Mouse (Mus musculus) stomach, postnatal 0 days (tissue): ENCODE measurements around the gene St8sia2. TPM values are rescaled to one million over a fixed set of nuclear protein-coding genes. Genes with fewer than 3 reads are reported as not detected.

ENCODE experiments used
- ATAC-seq: fragments of 200-750 bp; cut with Nextera tagmentation; 2 replicates; pipeline ENCODE4 v1.8.0; 2017; ENCODE audit not compliant: low FRiP score, low TSS enrichment
- DNase-seq: peaks from one replicate; pipeline ENCODE4 v3.0.0-alpha.2; 2016; ENCODE audit warnings: low spot score
- H3K27ac ChIP-seq: fragments of 300-500 bp; sonication (generic); replicated peaks from 2 replicates; pipeline ENCODE4 v1.5.1; 2014; ENCODE audit warnings: mild to moderate bottlenecking, control low read depth
- H3K27me3 ChIP-seq: fragments of 300-500 bp; sonication (generic); 2 replicates; pipeline ENCODE4 v1.6.1; 2014; ENCODE audit warnings: low read length; ENCODE audit not compliant: control insufficient read depth, insufficient read depth
- H3K36me3 ChIP-seq: fragments of 300-500 bp; sonication (generic); 2 replicates; pipeline ENCODE4 v1.6.1; 2014; ENCODE audit warnings: low read length, mixed read lengths; ENCODE audit not compliant: control insufficient read depth, insufficient read depth
- H3K4me1 ChIP-seq: fragments of 300-500 bp; sonication (generic); replicated peaks from 2 replicates; pipeline ENCODE4 v1.6.1; 2014; ENCODE audit warnings: antibody characterized with exemption; ENCODE audit not compliant: control insufficient read depth, insufficient read depth
- H3K4me2 ChIP-seq: fragments of 300-500 bp; sonication (generic); replicated peaks from 2 replicates; pipeline ENCODE4 v1.6.1; 2014; ENCODE audit warnings: low read depth, mild to moderate bottlenecking, control low read depth, moderate library complexity
- H3K4me3 ChIP-seq: fragments of 300-500 bp; sonication (generic); 2 replicates; pipeline ENCODE4 v1.5.1; 2014; ENCODE audit warnings: low read depth, low read length, control low read depth
- H3K9ac ChIP-seq: fragments of 300-500 bp; sonication (generic); 2 replicates; pipeline ENCODE4 v1.6.1; 2014; ENCODE audit warnings: mild to moderate bottlenecking, low read length, control low read depth, mixed read lengths
- H3K9me3 ChIP-seq: fragments of 300-500 bp; sonication (generic); 2 replicates; pipeline ENCODE4 v1.6.1; 2016; ENCODE audit warnings: low read length; ENCODE audit not compliant: control insufficient read depth
- CTCF ChIP-seq: IDR thresholded peaks from 2 replicates; pipeline ENCODE4 v1.5.1; 2016; ENCODE audit warnings: antibody characterized with exemption, low read depth, mild to moderate bottlenecking, moderate library complexity
- EP300 ChIP-seq: optimal IDR thresholded peaks from 2 replicates; pipeline ENCODE3; 2016; ENCODE audit warnings: antibody characterized with exemption
- WGBS: fragments of 180-500 bp; shearing (Covaris S2); extraction: QIAGEN DNeasy Blood & Tissue Kit; methylation state at CpG from one replicate; pipeline ENCODE4 v1.1.7; 2014; 5-methylcytosine and 5-hydroxymethylcytosine counted together
- polyA plus RNA-seq: library from polyadenylated mRNA; unstranded; fragments of >200 nt; fragmentation: Nextera tagmentation; extraction: Ambion mirVana; gene quantifications from 2 replicates; pipeline ENCODE4 v1.2.1, GENCODE M21; 2015

St8sia2 gene
- polyA plus RNA-seq, 1 experiment from 2014 or later = 1.0 TPM

DNA sequence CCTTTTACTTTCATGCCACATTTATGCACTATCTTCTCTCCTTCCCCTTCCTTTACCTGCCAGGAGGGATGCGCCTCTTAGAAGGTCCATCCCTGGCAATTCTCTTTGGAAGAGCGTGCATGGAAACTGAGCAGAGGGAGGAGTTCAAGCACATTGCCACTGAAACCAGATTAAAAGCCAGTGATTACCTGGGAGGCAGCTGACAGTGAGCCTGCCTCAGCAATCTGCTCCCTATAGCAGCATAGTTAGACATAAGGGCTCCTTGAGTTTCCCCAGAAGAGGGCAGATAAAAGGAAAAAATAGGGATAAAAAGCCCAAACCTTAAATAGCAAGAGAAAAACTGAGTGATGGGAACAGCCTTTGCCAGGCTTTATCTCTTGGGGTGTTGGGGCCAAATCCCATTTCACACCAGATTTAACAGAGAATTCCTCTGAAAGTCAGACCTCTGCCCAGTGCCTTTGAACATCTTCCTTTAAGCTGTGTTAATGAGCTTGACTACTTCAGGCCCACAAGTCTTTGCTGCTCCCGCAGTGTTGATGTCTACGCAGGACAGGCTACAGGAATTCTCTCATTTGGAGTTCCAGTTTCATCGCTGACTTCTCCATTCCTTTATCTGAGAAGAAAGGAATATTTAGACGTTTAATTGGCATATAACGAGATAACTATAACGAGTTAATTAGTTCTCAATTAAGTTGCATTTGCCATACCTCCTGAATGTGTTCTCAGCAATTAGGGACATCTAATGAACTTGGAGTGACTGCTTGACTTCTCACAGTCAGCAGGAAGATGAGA is 31.9 kb upstream of the St8sia2 start:
- Histone ChIP-seq H3K4me1 (no peaks in the 10 kb centered on the region), H3K9me3 (no peaks in the 10 kb centered on the region), H3K27ac (no peak overlapping the region), H3K4me2 (no peak overlapping the region), H3K36me3 (no peaks in the 10 kb centered on the region), H3K9ac (no peak overlapping the region), H3K27me3 (no peaks in the 10 kb centered on the region), H3K4me3 (no peak overlapping the region)
- 82% methylated on average over 8 of the region's 8 CpGs for WGBS
- ATAC-seq = no peak
- TF ChIP-seq CTCF (no peak), EP300 (no peak)
- no peak for DNase-seq

DNA sequence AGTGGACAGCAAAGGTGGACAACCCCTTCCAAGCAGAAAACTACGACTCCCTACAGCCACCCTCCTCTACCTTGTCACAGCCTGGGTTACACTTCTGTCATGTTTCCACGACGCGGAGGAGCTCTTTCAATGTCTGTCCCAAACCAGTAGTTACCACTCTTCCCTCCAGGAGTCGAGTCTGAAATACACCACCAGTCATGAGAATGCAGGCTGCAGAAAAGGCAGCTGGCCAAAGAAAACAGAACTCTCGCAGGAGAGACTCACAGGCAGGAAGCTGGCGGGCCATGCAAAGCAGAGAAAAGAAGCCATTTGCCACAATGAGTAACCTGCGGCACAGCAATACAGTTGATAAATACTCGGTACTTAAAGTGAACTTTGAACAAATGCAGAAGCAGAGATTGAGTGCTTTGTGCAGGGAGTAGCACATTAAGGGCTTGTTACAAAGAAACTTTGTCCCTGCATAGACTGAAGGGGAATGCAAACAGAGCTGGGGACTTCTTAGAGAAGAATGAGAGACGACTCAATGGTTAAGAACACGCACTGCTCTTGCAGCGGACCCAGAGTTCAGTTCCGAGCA is 30.2 kb upstream of the St8sia2 start:
- Histone ChIP-seq H3K4me2 (no peak overlapping the region), H3K9ac (no peak overlapping the region), H3K4me3 (no peak overlapping the region), H3K36me3 (no peaks in the 10 kb centered on the region), H3K9me3 (no peaks in the 10 kb centered on the region), H3K27me3 (no peaks in the 10 kb centered on the region), H3K27ac (no peak overlapping the region), H3K4me1 (no peaks in the 10 kb centered on the region)
- DNase-seq = peak; percentile 51
- ATAC-seq = no peak
- TF ChIP-seq EP300 (no peak), CTCF (no peak)
- WGBS = 40% methylated on average over 13 of the region's 13 CpGs

DNA sequence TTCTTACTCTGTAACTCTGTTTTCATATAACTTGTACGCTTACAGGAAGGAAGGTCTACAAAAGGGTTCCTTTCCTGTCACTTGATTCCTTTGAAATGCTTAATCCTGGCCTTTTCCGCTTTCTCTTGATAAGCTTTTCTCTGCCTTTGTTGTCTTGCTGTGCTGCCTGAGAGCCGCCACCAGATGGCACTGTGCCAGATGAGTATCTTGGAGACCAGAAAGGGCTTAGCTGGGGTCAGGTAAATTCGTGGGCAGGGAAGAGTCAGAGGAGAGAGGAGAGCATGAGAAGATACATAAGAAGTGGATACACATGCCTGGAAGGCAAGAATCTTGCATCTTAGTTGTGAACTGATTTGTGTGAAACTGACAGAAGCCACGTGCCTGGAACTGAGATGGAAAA is 11.5 kb upstream of the St8sia2 start:
- ATAC-seq (no peak), DNase-seq (peak; percentile 66)
- H3K9ac ChIP-seq = no peak overlapping the region
- 25% methylated on average over 5 of the region's 5 CpGs for WGBS
- H3K27me3 ChIP-seq = no peaks in the 10 kb centered on the region
- H3K4me2 ChIP-seq = no peak overlapping the region
- no peaks in the 10 kb centered on the region for H3K36me3 ChIP-seq
- H3K4me1 ChIP-seq = no peaks in the 10 kb centered on the region
- peak; percentile 87 for TF ChIP-seq CTCF
- TF ChIP-seq EP300 = no peak
- no peak overlapping the region for H3K27ac ChIP-seq
- no peak overlapping the region for H3K4me3 ChIP-seq
- no peaks in the 10 kb centered on the region for H3K9me3 ChIP-seq

- Histone ChIP-seq H3K4me1 (no peaks in the 10 kb centered on the region), H3K27ac (no peak overlapping the region), H3K9me3 (no peaks in the 10 kb centered on the region), H3K4me3 (no peak overlapping the region), H3K9ac (no peak overlapping the region), H3K4me2 (no peak overlapping the region), H3K27me3 (no peaks in the 10 kb centered on the region), H3K36me3 (no peaks in the 10 kb centered on the region)
- ATAC-seq (no peak), DNase-seq (no peak)
- no peak for TF ChIP-seq EP300
- TF ChIP-seq CTCF = no peak
- WGBS = 62% methylated on average over 3 of the region's 3 CpGs
Observed at GRCm38 (mm10) chr7:74024171-74024570, 10.7 kb upstream of the St8sia2 start.

GRCm38 (mm10) chr7:74022571-74022970 is 9.1 kb upstream of the St8sia2 start:
- no peak for DNase-seq
- TF ChIP-seq CTCF = no peak
- no peak for TF ChIP-seq EP300

DNA sequence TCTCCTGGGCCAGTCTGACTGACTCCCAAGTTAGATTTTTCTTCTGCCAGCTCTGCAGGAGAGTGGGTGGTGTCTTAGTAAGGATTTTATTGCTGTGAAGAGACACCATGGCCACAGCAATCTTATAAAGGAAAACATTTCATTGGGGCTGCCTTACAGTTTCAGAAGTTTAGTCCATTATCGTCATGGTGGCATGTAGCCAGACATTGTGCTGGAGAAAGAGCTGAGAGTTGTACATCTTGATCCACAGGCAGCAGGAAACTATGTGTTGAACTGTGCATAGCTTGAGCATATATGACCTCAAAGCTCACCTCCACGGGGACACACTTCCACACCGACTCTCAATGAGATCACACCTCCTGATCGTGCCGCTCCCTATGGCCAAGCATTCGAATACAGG is 8.3 kb upstream of the St8sia2 start:
- ATAC-seq (no peak), DNase-seq (no peak)
- H3K27ac ChIP-seq = no peak overlapping the region
- 83% methylated on average over 6 of the region's 6 CpGs for WGBS
- no peak overlapping the region for H3K4me3 ChIP-seq
- no peaks in the 10 kb centered on the region for H3K27me3 ChIP-seq
- no peak overlapping the region for H3K4me2 ChIP-seq
- no peaks in the 10 kb centered on the region for H3K4me1 ChIP-seq
- TF ChIP-seq CTCF (no peak), EP300 (no peak)
- H3K9ac ChIP-seq = no peak overlapping the region
- H3K9me3 ChIP-seq = no peaks in the 10 kb centered on the region
- H3K36me3 ChIP-seq = no peaks in the 10 kb centered on the region

More at GRCm38 (mm10) chr7:74022571-74022970, 9.1 kb upstream of the St8sia2 start:
- Histone ChIP-seq H3K9me3 (no peaks in the 10 kb centered on the region), H3K4me2 (no peak overlapping the region), H3K36me3 (no peaks in the 10 kb centered on the region), H3K27ac (no peak overlapping the region), H3K9ac (no peak overlapping the region), H3K4me1 (no peaks in the 10 kb centered on the region), H3K27me3 (no peaks in the 10 kb centered on the region), H3K4me3 (no peak overlapping the region)
- no peak for ATAC-seq
- 29% methylated on average over 2 of the region's 2 CpGs for WGBS
